Mouse (Mus musculus) splenic B cell, adult 2 months (primary cell): Measurements from ENCODE around the gene Lrrc8b.

Experiments
- DNase-seq: peaks from one replicate; pipeline ENCODE4 v3.0.0-alpha.2; 2011; ENCODE audit warnings: low read depth, low spot score
- H3K27me3 ChIP-seq: 2 replicates; pipeline ENCODE4 v1.6.1; 2012; ENCODE audit warnings: mild to moderate bottlenecking, low read length, moderate library complexity, mixed read lengths; ENCODE audit not compliant: control insufficient read depth, poor library complexity, insufficient read depth, severe bottlenecking
- H3K36me3 ChIP-seq: 2 replicates; pipeline ENCODE4 v1.6.1; 2012; ENCODE audit warnings: mild to moderate bottlenecking, low read length, moderate library complexity, mixed read lengths; ENCODE audit not compliant: control insufficient read depth, poor library complexity, insufficient read depth, severe bottlenecking

Lrrc8b gene

DNA sequence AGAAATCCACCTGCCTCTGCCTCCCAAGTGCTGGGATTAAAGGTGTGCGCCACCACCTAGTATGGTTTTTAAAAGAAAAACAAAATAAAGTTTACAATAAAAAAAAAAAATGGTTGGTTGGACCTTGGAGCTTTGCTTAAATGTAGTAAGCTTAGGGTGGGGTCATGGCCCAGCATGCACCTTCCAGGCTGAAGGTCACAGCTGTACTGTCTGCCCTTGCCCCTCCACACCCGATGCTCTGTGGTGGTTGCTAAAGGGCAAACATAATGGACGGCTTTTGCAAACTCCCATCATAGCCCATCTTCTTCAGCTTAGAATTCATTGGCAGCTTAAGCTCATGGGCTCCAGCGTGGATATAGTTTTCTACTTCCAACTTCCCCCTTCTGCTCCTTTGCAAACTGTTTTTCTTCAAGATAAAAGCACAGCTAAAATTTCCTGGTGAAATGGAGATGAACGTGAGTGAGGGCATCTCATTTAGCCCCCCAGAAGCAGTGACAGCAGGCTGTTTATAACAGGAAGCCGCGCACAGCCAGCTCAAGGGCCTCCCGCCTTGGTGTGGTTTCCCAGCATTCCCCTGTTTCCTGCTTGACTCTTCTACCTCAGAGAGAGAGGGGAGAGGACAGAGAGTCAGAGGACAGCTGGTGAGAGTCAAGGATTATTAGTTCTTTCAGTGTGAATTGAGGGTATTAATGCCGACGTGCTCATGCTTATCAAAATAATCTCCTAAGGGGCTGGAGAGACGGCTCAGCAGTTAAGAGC, 27.7 kb downstream of the Lrrc8b start:
- Histone ChIP-seq H3K36me3 (no peaks in the 10 kb centered on the region), H3K27me3 (no peaks in the 10 kb centered on the region)
- peak; percentile 32 for DNase-seq

DNA sequence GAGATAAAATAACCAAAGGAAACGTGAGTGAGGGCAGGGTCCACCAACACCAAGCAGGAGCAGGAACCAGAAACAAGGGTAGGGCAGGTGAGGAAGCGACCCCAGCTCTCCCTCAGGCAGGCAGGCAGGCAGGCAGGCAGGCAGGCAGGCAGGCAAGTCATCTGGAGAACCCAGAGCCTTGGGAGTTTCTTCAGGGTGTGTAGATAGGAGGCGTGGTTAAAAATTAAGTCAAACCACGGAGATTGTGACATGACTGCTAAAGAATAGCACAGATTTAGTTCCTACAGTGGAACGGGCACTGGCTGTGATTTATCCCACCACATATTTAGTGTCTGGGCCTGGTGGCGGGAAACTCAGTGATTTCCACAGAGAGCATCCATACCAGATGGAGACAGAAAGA, 30.1 kb downstream of the Lrrc8b start:
- no peak for DNase-seq
- Histone ChIP-seq H3K36me3 (no peaks in the 10 kb centered on the region), H3K27me3 (no peaks in the 10 kb centered on the region)

DNA sequence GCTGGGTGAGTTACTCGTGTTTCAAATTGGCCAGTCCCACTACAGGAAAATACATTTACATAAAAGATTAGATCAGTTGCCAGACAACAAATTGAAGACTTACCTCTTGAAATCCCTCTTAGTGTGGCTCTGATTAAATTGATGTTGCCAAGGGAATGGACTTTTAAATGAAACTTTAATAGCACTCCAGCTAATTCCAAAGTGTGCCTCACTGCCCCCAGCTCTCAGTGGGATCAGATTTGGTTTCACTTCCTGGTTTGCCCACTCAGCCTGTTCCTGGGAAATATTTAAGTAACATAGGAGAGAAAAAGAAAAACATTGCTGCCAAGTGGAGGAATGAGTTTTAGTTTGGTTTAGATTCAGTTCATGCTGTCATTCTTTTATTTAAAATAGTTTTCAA, 38.5 kb downstream of the Lrrc8b start:
- Histone ChIP-seq H3K27me3 (no peaks in the 10 kb centered on the region), H3K36me3 (no peaks in the 10 kb centered on the region)
- no peak for DNase-seq

DNA sequence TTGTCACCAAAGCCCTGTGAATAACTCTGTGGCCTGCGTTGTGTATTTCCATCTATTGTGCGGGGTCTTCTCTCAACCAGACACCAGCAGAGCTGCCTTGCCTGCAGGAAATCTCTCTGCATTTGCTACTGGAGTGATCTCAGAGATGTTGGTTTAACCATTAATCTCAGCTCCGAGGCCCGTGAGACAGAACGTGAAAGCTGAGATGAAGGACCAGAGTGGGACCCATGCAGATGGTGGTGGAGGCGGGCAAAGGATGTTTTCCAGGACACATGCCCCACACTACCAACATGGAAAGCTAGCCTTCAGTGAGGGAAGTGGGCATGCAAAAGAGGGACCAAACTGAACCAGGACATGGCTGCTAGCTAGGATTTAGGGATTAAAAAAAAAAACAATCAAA, 43.5 kb downstream of the Lrrc8b start:
- Histone ChIP-seq H3K27me3 (no peaks in the 10 kb centered on the region), H3K36me3 (no peaks in the 10 kb centered on the region)
- DNase-seq = no peak

DNA sequence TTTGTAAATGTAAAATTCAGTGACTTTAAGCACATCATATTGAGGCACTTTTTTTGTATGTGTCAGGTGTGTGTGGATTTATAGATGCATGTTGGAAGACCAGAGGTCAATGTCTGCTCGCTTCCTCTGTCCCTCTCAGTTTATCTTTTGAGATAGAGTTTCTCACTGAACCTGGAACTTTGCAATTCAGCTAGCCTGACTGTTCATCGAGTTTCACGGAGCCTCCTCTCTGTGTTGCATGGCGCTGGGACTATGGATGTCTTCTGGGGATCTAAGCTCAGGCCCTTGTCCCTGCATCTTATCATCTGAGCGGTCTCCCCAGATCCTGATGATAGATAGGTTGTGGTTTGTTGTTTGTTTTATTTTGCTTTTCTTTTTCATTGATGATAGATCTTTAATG, 45.0 kb downstream of the Lrrc8b start:
- no peak for DNase-seq
- Histone ChIP-seq H3K27me3 (no peaks in the 10 kb centered on the region), H3K36me3 (no peaks in the 10 kb centered on the region)

DNA sequence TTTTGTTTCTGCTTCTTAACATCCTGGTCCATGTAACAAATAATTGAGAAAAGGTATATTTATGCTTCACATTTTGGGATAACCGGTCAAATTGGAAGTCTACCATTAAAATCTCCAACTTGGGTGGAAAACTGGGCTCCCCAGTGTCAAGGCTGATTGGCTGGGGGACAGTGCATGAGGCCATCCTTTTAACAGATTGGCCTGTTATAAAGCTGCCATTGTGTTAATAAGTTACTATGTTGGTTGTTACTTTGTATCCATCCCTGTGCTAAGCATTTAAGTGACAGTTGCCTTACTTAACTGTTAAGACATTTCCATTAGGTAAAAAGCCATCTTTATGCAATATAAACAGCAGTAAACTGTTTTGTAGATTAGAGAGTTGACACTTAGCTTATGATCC, 45.5 kb downstream of the Lrrc8b start:
- Histone ChIP-seq H3K27me3 (no peaks in the 10 kb centered on the region), H3K36me3 (no peaks in the 10 kb centered on the region)
- DNase-seq = no peak

DNA sequence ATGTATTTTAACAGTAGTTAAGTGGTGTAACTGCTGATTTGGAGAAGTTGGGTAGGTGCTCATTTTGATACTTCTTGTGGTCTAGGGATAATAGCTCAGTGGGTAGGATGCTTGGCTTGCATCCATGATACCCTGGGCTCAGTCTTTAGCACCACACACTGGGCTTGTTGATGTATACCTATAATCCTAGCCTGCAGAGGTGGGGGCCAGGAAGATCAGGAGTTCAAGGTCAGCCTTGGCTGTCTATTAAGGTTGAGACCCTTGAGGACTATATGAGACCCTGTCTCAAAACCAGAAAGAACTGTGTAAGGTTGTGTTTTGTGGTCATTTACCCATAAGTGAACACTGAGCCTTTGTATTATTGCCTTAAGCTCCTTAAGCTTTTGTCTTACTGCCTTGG, 49.1 kb downstream of the Lrrc8b start:
- no peaks in the 10 kb centered on the region for H3K27me3 ChIP-seq
- no peak for DNase-seq
- H3K36me3 ChIP-seq = no peaks in the 10 kb centered on the region

DNA sequence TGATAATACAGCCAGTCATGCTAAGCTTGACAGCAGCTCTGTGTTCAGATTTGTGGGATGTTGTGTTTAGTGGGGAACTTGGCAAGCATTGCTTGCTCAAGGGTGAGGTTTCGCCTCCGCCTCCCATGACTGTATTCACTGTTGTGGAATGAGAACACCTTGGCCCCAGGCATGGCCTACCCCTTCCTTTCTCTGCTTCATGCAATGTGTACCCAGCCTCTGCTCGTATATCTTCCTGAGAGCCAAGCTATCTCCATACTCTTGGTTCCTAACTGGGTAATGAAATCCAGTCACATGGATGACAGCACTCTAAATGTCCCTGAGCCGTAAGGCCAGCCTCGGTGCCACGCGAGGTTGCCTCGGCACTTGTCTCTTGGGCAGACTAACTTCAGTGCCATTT, 50.0 kb downstream of the Lrrc8b start:
- Histone ChIP-seq H3K36me3 (no peaks in the 10 kb centered on the region), H3K27me3 (no peaks in the 10 kb centered on the region)
- DNase-seq = no peak

DNA sequence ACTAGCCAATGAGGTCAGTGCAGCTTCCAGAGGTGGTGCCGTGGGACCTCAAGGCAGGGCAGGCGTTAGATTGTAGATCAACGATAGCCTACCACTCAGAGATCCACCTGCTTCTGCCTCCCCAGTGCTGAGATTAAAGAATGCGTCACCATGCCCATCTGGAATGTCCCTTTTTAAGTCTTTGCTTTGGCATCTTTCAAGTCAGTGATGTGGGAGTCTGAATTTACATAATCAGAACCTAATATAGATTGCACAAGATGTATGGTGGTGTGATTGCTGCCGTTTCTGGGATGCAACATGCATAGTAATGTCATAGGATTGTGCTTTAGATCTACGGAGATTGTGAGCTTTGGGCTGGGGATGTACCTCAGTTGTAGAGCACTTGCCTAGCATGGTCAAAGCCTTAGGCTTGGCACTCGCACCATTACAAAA, 50.9 kb downstream of the Lrrc8b start:
- no peak for DNase-seq

DNA sequence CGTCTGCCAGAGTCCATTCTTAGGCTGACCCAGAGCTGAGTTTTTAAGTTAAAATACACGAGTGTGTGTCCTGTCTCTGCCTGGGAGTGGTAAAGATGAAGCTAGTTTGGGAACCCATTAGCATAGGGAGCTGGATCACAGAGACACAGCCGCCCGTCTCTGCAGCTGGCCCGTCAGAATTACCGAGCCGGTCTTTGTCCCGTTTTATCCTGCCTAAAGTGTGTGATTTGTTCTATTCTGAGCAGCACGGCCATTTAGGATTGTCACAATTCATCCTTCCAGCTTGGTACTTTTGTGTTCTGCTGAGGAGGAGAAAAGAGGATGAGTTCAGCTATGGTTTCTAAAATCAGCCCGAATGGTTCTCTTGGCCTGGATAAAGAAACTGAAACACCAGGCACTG, 51.7 kb downstream of the Lrrc8b start:
- DNase-seq = no peak
- Histone ChIP-seq H3K27me3 (no peaks in the 10 kb centered on the region; the same call in 1 of the 2 replicates), H3K36me3 (no peaks in the 10 kb centered on the region)

More for the DNA sequence above, 50.9 kb downstream of the Lrrc8b start:
- H3K27me3 ChIP-seq = no peaks in the 10 kb centered on the region; the same call in 1 of the 2 replicates
- H3K36me3 ChIP-seq = no peaks in the 10 kb centered on the region

DNA sequence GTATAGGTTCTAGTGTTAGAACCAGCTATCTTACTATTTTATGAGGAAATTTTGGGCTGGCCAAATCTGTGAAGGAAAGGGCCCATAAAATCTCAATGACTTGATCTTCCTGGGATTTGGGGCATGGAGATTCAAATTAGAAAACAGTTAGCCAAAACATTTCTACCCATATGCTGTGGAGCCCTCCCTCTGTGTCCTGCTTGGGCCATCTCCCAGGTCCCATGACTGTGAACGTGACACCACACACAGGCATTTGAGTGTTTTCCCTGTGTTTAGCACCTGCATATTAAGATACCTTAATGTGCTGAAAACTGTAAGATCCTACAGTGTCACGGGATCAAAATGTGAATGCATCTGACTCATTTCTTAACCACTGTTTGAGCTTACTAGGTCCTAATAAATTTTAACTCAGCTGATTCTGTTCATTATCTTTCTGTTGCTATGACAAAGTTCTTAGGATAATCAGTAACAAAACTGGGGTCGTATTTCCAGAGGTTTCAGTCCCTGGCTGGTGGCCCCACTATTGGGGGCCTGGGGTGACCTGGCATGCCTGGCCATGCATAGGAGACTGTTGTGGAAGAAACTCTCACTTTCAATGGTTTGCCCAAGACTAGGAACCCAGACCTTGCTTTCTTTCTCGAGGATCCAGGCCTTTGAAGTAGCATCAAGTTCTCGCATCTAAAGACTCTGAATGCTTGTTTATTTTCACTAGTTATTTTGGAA, 57.6 kb downstream of the Lrrc8b start:
- no peaks in the 10 kb centered on the region for H3K36me3 ChIP-seq
- H3K27me3 ChIP-seq = no peaks in the 10 kb centered on the region; the same call in 1 of the 2 replicates

DNA sequence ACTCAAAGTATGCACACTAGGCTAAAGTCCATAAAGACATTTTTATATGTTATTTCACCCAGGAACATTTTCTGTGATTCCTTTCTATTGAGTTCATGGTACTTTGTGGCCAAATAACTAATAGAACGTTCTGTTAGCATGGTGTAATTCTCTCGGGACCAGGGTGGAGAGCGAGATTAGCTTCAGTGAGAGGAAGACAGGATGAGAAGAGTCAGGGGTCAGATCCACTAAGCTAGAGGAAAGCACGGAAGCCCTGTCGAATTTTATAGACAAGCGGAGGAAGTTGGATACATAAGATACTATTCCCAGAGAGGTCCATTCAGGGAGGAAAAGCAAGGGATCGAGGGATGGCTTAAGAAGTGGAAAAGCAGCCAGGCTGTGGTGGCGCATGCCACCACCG, 62.0 kb downstream of the Lrrc8b start:
- no peaks in the 10 kb centered on the region for H3K27me3 ChIP-seq
- no peak for DNase-seq
- H3K36me3 ChIP-seq = no peaks in the 10 kb centered on the region

More for the DNA sequence above, 57.6 kb downstream of the Lrrc8b start:
- no peak for DNase-seq

DNA sequence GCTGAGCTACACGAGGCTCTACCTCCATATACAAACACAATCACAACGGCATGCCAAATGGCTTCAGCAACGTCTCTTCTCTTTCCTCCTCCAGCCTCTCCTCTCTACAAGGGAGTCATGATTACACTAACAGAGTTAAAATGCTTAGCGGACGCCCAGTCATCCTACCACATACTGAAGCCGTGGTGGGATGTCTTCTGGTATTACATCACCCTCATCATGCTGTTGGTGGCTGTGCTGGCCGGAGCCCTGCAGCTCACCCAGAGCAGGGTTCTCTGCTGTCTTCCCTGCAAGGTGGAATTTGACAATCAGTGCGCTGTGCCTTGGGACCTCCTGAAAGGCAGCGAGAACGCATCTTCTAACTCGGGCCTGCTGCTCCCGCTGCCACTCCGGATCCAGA, 64.1 kb downstream of the Lrrc8b start:
- DNase-seq = no peak
- H3K36me3 ChIP-seq = no peaks in the 10 kb centered on the region
- no peaks in the 10 kb centered on the region for H3K27me3 ChIP-seq

DNA sequence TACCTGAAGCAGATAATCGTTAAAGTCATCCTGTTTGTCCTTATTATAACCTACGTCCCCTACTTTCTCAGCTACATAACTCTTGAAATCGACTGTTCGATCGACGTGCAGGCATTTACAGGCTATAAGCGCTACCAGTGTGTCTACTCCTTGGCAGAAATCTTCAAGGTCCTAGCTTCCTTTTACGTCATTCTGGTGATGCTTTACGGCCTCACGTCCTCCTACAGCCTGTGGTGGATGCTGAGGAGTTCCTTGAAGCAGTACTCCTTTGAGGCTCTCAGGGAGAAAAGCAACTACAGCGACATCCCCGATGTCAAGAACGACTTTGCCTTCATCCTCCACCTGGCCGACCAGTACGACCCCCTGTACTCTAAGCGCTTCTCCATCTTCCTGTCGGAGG, 65.0 kb downstream of the Lrrc8b start:
- H3K27me3 ChIP-seq = no peaks in the 10 kb centered on the region
- no peak for DNase-seq
- H3K36me3 ChIP-seq = no peaks in the 10 kb centered on the region

DNA sequence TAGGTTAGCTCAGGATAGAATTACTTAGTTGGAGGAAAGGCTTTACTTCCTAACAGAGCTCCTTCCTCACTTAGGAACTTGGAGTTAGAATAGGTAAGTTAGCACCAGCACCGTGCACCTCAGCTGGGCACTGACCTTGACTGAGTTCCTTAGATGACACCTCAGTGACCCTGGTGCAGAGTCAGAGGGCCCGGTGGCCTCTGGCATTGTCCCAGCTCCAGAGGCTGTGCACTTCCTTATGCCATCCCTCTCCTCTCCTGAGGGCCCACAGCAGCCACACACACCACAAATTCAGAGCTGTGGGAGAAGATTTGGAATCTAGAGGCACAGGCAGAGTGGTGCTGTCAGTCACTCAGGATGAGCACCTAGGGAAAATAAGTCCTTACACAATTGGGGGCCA, 68.1 kb downstream of the Lrrc8b start:
- no peaks in the 10 kb centered on the region for H3K27me3 ChIP-seq

More for the DNA sequence above, 68.1 kb downstream of the Lrrc8b start:
- no peak for DNase-seq
- H3K36me3 ChIP-seq = no peaks in the 10 kb centered on the region
